Mouse (Mus musculus): ENCODE data around the gene Slc25a13.

DNA sequence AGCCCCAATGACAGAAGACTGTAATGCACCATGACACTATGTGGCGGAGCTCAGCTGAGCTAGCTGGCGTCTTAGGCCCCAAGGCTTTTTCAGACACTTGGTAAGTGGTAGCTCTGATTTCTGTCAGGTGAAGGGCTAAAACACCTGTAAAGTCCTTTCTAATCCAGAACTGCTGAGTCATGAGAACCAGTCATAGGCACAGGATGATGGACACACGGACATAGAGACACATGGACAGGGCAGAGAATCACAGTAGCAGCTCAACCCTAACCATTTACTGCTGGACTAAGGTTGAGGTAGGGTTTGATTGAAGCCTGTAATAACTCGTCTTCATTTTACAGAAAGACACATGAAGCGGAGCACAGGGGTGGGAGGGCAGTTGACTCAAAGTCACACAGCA is 95.1 kb downstream of the Slc25a13 start:
- no peak for TF ChIP-seq CTCF (IDR thresholded peaks at IDR 0.05; ENCODE audit: borderline replicate concordance, extremely low read depth, insufficient read depth, insufficient read length)
- TF ChIP-seq POLR2A (IDR thresholded peaks at IDR 0.05; ENCODE audit: borderline replicate concordance, extremely low read depth, insufficient read depth, insufficient read length, poor library complexity, severe bottlenecking) = no peak

Measured in brain, embryonic 14.5 days (tissue).